Mouse (Mus musculus) liver, adult 2 months (tissue): ENCODE measurements around the gene Pank2.

ENCODE experiments used
- CTCF ChIP-seq: fragments of 200-500 bp; IDR thresholded peaks from 2 replicates; pipeline ENCODE4 v1.5.1; 2011; ENCODE audit warnings: low read depth, low read length, control low read depth
- POLR2A ChIP-seq: fragments of 200-500 bp; IDR thresholded peaks from 2 replicates; pipeline ENCODE4 v1.6.1; 2011; ENCODE audit warnings: low read length, control low read depth; ENCODE audit not compliant: insufficient read depth; ENCODE audit errors: extremely low read depth

DNA sequence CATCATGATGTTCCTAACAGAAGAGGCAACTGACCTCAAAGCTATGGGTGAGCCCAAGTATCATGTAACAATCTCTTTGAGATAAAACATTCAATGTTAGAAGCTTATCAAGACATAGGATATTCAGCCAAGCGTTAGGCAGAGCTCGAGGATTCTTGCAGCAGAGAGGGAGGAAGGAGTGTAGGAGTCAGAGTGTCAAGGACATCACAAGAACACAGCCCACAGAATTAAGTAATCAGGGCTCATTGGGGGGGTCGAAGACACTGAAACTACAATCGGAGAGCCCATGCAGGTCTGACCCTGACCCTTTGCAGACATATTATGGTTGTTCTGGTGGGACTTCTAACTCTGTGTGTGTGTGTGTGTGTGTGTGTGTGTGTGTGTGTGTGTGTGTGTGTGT is 42.3 kb upstream of the Pank2 start:
- no peak for TF ChIP-seq CTCF
- no peak for TF ChIP-seq POLR2A
